In genomic region chr4:58670107-58670905, GRCm38 (mm10) we compare ENCODE assay signal across 7 mouse cellular contexts.
A peak's percentile ranks its signal among the peaks of the same experiment; 100 is the strongest.
DNase-seq lines count a peak whose midpoint lies in the region; ATAC-seq and TF ChIP-seq lines count a peak whose summit lies in the region.

No protein-coding gene starts in this region.

- H3K4me3 ChIP-seq in hindbrain, embryonic 11.5 days (ENCODE audit: low read depth, low read length), result no peak overlapping the region
- H3K4me3 ChIP-seq in limb, embryonic 14.5 days (replicated peaks; ENCODE audit: low read length), result no peak overlapping the region

- peak; percentile 45; the same call in 1 of the 2 replicates for ATAC-seq in hindbrain, embryonic 11.5 days (ENCODE audit: low FRiP score)
- peak; percentile 83 for ATAC-seq in limb, embryonic 14.5 days (ENCODE audit: low FRiP score, low read depth)
- no peak for ATAC-seq in cerebellum, adult (ENCODE audit: insufficient number of reproducible peaks, low FRiP score, low TSS enrichment)

- H3K9me3 ChIP-seq in hindbrain, embryonic 11.5 days (ENCODE audit: control insufficient read depth, low read length), result no peaks in the 10 kb centered on the region
- no peaks in the 10 kb centered on the region for H3K9me3 ChIP-seq in limb, embryonic 14.5 days (ENCODE audit: control insufficient read depth, low read length)

- whole genome bisulfite sequencing in hindbrain, embryonic 11.5 days, result 41% methylated on average over 15 of the region's 15 CpGs
- 8% methylated on average over 15 of the region's 15 CpGs for WGBS in limb, embryonic 14.5 days

- no peak for TF ChIP-seq POLR2A in limb, embryonic 14.5 days (IDR thresholded peaks at IDR 0.05; ENCODE audit: borderline replicate concordance, extremely low read depth, insufficient read depth, insufficient read length)

- H3K4me2 ChIP-seq in hindbrain, embryonic 11.5 days (replicated peaks; ENCODE audit: low read depth, low read length), result no peak overlapping the region; the same call in 1 of the 2 replicates
- H3K4me2 ChIP-seq in limb, embryonic 14.5 days (replicated peaks; ENCODE audit: low read depth, low read length, severe bottlenecking), result peak overlapping the region; percentile 30

- H3K27me3 ChIP-seq in hindbrain, embryonic 11.5 days (ENCODE audit: control insufficient read depth, insufficient read depth, low read length), result no peaks in the 10 kb centered on the region
- H3K27me3 ChIP-seq in limb, embryonic 14.5 days (ENCODE audit: control insufficient read depth, insufficient read depth, low read length), result no peaks in the 10 kb centered on the region

- no peaks in the 10 kb centered on the region for H3K4me1 ChIP-seq in hindbrain, embryonic 11.5 days (replicated peaks; ENCODE audit: control insufficient read depth, insufficient read depth, low read length)
- peaks cover 38% of the 10 kb centered on the region for H3K4me1 ChIP-seq in limb, embryonic 14.5 days (ENCODE audit: control insufficient read depth, insufficient read depth, low read length)

- no peak overlapping the region for H3K27ac ChIP-seq in hindbrain, embryonic 11.5 days (ENCODE audit: low read depth, low read length)
- peak overlapping the region; percentile 68 for H3K27ac ChIP-seq in limb, embryonic 14.5 days (replicated peaks; ENCODE audit: low read depth, low read length)

- peak; percentile 21 for DNase-seq in right cerebral cortex, postnatal 4 days
- no peak for DNase-seq in right cerebral cortex, postnatal 36 days (ENCODE audit: low spot score in 2 of 2)
- DNase-seq in hindbrain, embryonic 11.5 days (ENCODE audit: low spot score), result peak; percentile 38
- peak; percentile 92 for DNase-seq in limb, embryonic 14.5 days (ENCODE audit: low spot score)
- peak; percentile 19 for DNase-seq in testis, postnatal 14 days (ENCODE audit: low spot score)
- no peak for DNase-seq in spleen, postnatal 4 days (ENCODE audit: low spot score in 2 of 2)

- H3K36me3 ChIP-seq in hindbrain, embryonic 11.5 days (ENCODE audit: control insufficient read depth, insufficient read depth, low read length), result no peaks in the 10 kb centered on the region
- H3K36me3 ChIP-seq in limb, embryonic 14.5 days (ENCODE audit: control insufficient read depth, insufficient read depth, low read length), result no peaks in the 10 kb centered on the region

- H3K9ac ChIP-seq in hindbrain, embryonic 11.5 days (ENCODE audit: low read depth, low read length), result no peak overlapping the region
- H3K9ac ChIP-seq in limb, embryonic 14.5 days (ENCODE audit: low read depth, low read length, severe bottlenecking), result no peak overlapping the region

Comparison
In these comparisons a context has a peak if more than half of its experiments do, and no peak if none do; other contexts are left out.
1. DNase-seq: peak in right cerebral cortex, postnatal 4 days (single experiment), hindbrain, embryonic 11.5 days (single experiment), limb, embryonic 14.5 days (single experiment) and testis, postnatal 14 days (single experiment); none in right cerebral cortex, postnatal 36 days (0 of 2) and spleen, postnatal 4 days (0 of 2).